Mouse (Mus musculus): Measurements from ENCODE around the gene Slc29a2.

- TF ChIP-seq POLR2A (IDR thresholded peaks at IDR 0.05; ENCODE audit: borderline replicate concordance, extremely low read depth, low read depth, low read length), result no peak
- no peak for TF ChIP-seq CTCF (IDR thresholded peaks at IDR 0.05; ENCODE audit: insufficient read depth, low read length)
Observed at GRCm38 (mm10) chr19:5057876-5058775, 34.5 kb downstream of the Slc29a2 start.
